Mouse (Mus musculus) stomach, adult 2 months (tissue): ENCODE data around the gene Defb48. TPM values are rescaled to one million over a fixed set of nuclear protein-coding genes. Genes with fewer than 3 reads are reported as not detected.

Experiments
- polyA plus RNA-seq: library from polyadenylated mRNA; depleted of rRNA; stranded (reverse); fragments of >200 nt; gene quantifications from 2 replicates; pipeline ENCODE4 v1.2.3, GENCODE M21; 2012; rRNA removed

Gene Defb48
- polyA plus RNA-seq = 2.8 TPM in 1 of 2 replicates, not detected in the other

DNA sequence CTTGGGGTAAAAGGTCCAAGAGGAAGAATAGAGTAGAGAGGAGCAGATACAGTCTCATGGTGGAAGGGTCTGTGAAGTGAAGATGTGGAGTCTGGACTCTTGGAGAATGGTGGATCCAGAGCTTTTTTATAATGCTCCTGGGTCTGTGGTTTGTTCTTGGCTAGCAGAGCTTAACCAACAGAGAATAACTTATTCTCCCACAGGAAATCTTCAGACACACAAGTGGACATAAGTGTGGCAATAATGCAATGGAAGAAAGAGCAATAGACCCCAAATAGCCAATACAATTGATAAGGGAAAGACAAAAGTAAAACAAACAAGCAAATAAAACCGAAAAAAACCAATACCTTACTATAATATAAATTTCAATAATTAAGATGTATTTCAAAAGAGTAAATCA is at the start of gene Defb48:
Gene Defb48 (minus strand): TSS at position 101 of the 400 bp plus-strand sequence.

DNA sequence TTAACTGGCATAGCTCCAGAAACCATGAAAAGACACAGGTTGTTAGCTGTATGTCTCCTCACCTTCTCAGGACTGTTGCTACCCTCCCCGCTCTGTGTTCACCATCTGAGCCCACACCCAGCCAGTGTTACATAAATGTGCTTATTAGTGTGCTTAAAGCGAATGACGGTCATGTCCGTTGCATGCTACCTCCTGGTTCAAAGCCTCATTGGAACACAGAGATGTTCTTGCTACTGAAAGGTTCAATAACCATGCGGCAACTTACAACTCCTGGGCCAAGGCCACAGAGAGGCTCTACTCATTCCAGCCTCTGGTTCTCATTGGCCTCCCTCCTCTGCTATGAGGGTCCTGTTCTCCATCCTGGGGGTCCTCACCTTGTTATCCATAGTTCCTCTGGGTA is 27.2 kb upstream of the Defb48 start, which contains the start of gene Defb43:
Gene Defb43 (plus strand): TSS at position 301 of the 400 bp plus-strand sequence.

DNA sequence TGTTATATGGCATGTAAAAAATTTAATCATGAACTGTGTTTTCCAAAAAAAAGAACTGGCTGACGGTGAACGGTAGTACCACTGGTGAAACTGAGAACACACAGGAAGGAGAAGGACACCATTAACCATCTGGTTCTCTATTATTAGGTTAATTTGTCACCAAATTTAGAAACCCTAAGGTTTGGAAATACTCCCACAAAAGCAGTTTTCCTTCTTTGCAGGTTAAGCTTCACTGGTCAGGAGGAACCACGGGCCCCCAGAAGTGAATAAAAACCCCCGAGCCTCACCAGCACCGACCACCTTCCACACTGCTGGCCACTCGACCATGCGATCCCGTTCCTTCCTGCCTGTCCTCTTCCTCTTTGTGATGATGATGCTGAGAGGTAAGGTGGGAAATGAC is 13.5 kb upstream of the Defb48 start, which contains the start of gene Defb47:
Gene Defb47 (plus strand): TSS at position 301 of the 400 bp plus-strand sequence.

Other genes starting within 250 kb of the Defb48 start
- gene Ints6, start 223.3 kb downstream of the Defb48 start, polyA plus RNA-seq = 2.0 and 3.1 TPM in 2 replicates
- 1.6 and 2.3 TPM in 2 replicates for gene Wdfy2, start 146.8 kb downstream of the Defb48 start, polyA plus RNA-seq
- gene Defb47, start 13.6 kb upstream of the Defb48 start, polyA plus RNA-seq = 1.8 TPM in 1 of 2 replicates, not detected in the other
- not detected in 2 replicates for gene Defb43, start 27.3 kb upstream of the Defb48 start, polyA plus RNA-seq
- 1.6 TPM in 1 of 2 replicates, not detected in the other for gene Defb42, start 62.5 kb upstream of the Defb48 start, polyA plus RNA-seq
- 0.14 TPM in 1 of 2 replicates, not detected in the other for gene Defb30, start 65.5 kb upstream of the Defb48 start, polyA plus RNA-seq